In genomic region chr9:28121858-28122257, GRCm38 (mm10) we compare ENCODE assay signal across 20 mouse cellular contexts.
"Had no signal": no experiment of that assay in that cellular context is flagged by ENCODE, and none has a peak within 500 bp of the region (broad histone marks: within the 10 kb centered on the region; RNA-seq: fewer than 3 reads in every experiment).

No protein-coding gene starts in this region.

- DNase-seq: gastrocnemius, adult 2 months; gastrocnemius, postnatal 10 days; gastrocnemius, postnatal 25 days; heart, adult 18-20 months; heart, postnatal 10 days; heart, postnatal 4 days; kidney, adult 18-20 months; kidney, adult 8-10 months; kidney, postnatal 10 days; kidney, postnatal 25 days; kidney, postnatal 4 days; liver had no signal

- H3K4me3 ChIP-seq: gastrocnemius, adult 2 months; heart, embryonic 10.5 days; heart, embryonic 12.5 days; hindbrain, embryonic 10.5 days; hindbrain, embryonic 12.5 days; intestine, embryonic 15.5 days; layer of hippocampus, adult 2 months; limb, embryonic 10.5 days; limb, embryonic 12.5 days had no signal

- H3K4me1 ChIP-seq: heart, embryonic 10.5 days; heart, embryonic 12.5 days; hindbrain, embryonic 10.5 days; intestine, embryonic 15.5 days; limb, embryonic 10.5 days; limb, embryonic 12.5 days had no signal
